Mouse (Mus musculus): ENCODE data around the gene Sdc3. TPM values are rescaled to one million over a fixed set of nuclear protein-coding genes. Genes with fewer than 3 reads are reported as not detected.

The Sdc3 gene
- polyA plus RNA-seq, 1 experiment from 2014 or later = 12.3 TPM

- no peak overlapping the region for H3K9ac ChIP-seq (ENCODE audit: low read depth, low read length)
- WGBS (ENCODE audit: insufficient replicate concordance) = 56% methylated on average over 11 of the region's 11 CpGs
- no peaks in the 10 kb centered on the region for H3K9me3 ChIP-seq (replicated peaks; ENCODE audit: control insufficient read depth, low read length)
- no peak overlapping the region for H3K27ac ChIP-seq (ENCODE audit: low read length)
- no peak overlapping the region for H3K4me2 ChIP-seq (ENCODE audit: low read depth, low read length)
- no peaks in the 10 kb centered on the region for H3K4me1 ChIP-seq (ENCODE audit: control insufficient read depth, low read depth, low read length)
- no peak overlapping the region for H3K4me3 ChIP-seq (ENCODE audit: low read depth, low read length)
- ATAC-seq (ENCODE audit: low read depth) = no peak
- no peaks in the 10 kb centered on the region; the same call in 1 of the 2 replicates for H3K27me3 ChIP-seq (ENCODE audit: control insufficient read depth, insufficient read depth, low read depth, low read length)
- no peaks in the 10 kb centered on the region for H3K36me3 ChIP-seq (ENCODE audit: control insufficient read depth, insufficient read depth)
Measured at GRCm38 (mm10) chr4:130872414-130872813, 80.1 kb downstream of the Sdc3 start.

GRCm38 (mm10) chr4:130873440-130873839 is 81.1 kb downstream of the Sdc3 start:
- H3K4me1 ChIP-seq (ENCODE audit: control insufficient read depth, low read depth, low read length) = no peaks in the 10 kb centered on the region
- 66% methylated on average over 5 of the region's 5 CpGs for WGBS (ENCODE audit: insufficient replicate concordance)
- no peaks in the 10 kb centered on the region; the same call in 1 of the 2 replicates for H3K27me3 ChIP-seq (ENCODE audit: control insufficient read depth, insufficient read depth, low read depth, low read length)
- ATAC-seq (ENCODE audit: low read depth) = no peak
- no peak overlapping the region for H3K27ac ChIP-seq (ENCODE audit: low read length)
- no peaks in the 10 kb centered on the region for H3K9me3 ChIP-seq (replicated peaks; ENCODE audit: control insufficient read depth, low read length)
- H3K9ac ChIP-seq (ENCODE audit: low read depth, low read length) = no peak overlapping the region
- H3K4me2 ChIP-seq (ENCODE audit: low read depth, low read length) = no peak overlapping the region
- no peak overlapping the region for H3K4me3 ChIP-seq (ENCODE audit: low read depth, low read length)
- H3K36me3 ChIP-seq (ENCODE audit: control insufficient read depth, insufficient read depth) = no peaks in the 10 kb centered on the region

GRCm38 (mm10) chr4:130874601-130875000 is 82.3 kb downstream of the Sdc3 start:
- H3K4me1 ChIP-seq (ENCODE audit: control insufficient read depth, low read depth, low read length) = no peaks in the 10 kb centered on the region
- H3K27ac ChIP-seq (ENCODE audit: low read length) = no peak overlapping the region
- H3K4me2 ChIP-seq (ENCODE audit: low read depth, low read length) = no peak overlapping the region
- no peak for ATAC-seq (ENCODE audit: low read depth)
- H3K27me3 ChIP-seq (ENCODE audit: control insufficient read depth, insufficient read depth, low read depth, low read length) = no peaks in the 10 kb centered on the region; the same call in 1 of the 2 replicates
- H3K36me3 ChIP-seq (ENCODE audit: control insufficient read depth, insufficient read depth) = no peaks in the 10 kb centered on the region
- no peaks in the 10 kb centered on the region for H3K9me3 ChIP-seq (replicated peaks; ENCODE audit: control insufficient read depth, low read length)
- no peak overlapping the region for H3K9ac ChIP-seq (ENCODE audit: low read depth, low read length)
- 32% methylated on average over 10 of the region's 10 CpGs for WGBS (ENCODE audit: insufficient replicate concordance)
- no peak overlapping the region for H3K4me3 ChIP-seq (ENCODE audit: low read depth, low read length)

Other genes with a start within 250 kb of the Sdc3 start
- gene Nkain1, start 218.4 kb upstream of the Sdc3 start, polyA plus RNA-seq (2015; fragmentation: Nextera tagmentation; extraction: Ambion mirVana) = not detected in 2 replicates
- 33.5 and 35.7 TPM in 2 replicates for gene Pum1, start 129.2 kb upstream of the Sdc3 start, polyA plus RNA-seq (2015; fragmentation: Nextera tagmentation; extraction: Ambion mirVana)
- 78.1 and 91.2 TPM in 2 replicates for gene Laptm5, start 120.6 kb downstream of the Sdc3 start, polyA plus RNA-seq (2015; fragmentation: Nextera tagmentation; extraction: Ambion mirVana)
- gene Matn1, start 151.8 kb downstream of the Sdc3 start, polyA plus RNA-seq (2015; fragmentation: Nextera tagmentation; extraction: Ambion mirVana) = 0.04 TPM in 1 of 2 replicates, not detected in the other